Mouse (Mus musculus): Measurements from ENCODE around the gene Samd1.
"Not testable (repeated sequence)": the region's sequence is repeated elsewhere in the genome, so short reads cannot be mapped to it uniquely, and the experiment has no call there.

Gene Samd1

DNA sequence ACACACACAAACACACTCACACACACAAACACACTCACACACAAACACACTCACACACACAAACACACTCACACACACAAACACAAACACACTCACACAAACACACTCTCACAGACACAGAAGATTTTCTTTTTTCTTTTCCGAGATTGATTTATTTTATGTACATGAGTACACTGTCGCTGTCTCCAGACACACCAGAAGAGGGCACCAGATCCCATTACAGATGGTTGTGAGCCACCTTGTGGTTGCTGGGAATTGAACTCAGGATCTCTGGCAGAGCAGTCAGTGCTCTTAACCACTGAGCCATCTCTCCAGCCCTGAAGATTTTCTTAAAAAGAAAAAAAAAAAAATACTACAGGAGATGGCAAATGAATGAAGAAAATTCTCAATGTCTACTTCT lies 14.2 kb upstream of the Samd1 start:
- not testable (repeated sequence) for DNase-seq (ENCODE audit: extremely low spot score)

DNA sequence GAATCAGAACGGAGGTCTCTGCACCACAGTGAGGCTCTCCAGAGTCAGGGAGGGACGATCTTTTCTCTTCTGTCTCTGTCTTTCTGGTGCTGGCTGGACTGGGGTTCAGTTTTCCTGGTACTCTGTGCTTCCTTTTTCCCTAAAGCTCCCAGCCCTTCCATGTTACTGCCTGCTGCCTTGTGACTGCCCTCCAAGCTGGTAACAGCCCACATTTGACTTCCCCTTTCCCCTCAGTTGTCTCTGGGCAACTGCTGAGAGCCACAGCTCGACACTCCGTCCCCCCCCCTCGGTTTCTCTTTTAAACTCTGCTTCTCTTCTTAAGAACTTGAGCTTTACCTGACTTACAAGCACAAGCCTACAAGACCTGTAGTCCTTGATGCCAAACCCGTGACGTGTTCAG lies 8.2 kb upstream of the Samd1 start:
- DNase-seq (ENCODE audit: extremely low spot score) = no peak

DNA sequence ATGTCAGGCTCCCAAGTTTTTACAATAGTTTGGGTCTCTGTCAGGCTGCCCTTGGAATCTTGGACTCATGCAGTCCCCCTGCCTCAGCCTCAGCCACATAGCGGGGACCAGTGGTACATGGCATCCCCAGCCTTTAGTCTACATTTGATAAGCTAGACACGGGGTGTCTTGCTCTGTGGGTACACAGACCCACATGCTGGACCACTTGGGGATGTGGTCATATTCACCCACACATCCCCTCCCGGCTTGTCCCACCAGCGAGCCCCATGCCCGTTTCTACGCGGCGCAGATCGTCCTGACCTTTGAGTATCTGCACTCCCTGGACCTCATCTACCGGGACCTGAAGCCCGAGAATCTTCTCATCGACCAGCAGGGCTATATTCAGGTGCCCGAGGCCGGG lies 7.3 kb upstream of the Samd1 start:
- DNase-seq (ENCODE audit: extremely low spot score) = no peak

DNA sequence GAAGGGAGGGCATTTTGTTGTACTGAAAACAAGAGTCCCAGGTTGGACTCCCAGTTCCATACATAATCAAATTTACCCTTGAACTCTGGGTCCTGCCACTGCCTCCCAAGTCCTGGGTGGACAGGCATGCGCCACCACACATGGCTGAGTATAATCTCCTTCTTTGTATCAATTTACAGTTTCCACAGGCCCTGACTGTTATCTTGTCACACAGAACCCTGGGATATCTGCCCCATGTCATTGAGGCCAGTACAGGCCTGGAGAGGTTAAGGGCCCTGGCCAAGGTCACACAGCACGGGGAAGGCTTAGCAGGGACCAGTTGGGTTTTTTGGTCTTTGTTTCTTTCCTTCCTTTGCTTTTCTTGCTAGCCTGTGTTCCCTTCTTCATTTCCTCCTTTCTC lies 5.0 kb upstream of the Samd1 start:
- DNase-seq (ENCODE audit: extremely low spot score) = no peak

DNA sequence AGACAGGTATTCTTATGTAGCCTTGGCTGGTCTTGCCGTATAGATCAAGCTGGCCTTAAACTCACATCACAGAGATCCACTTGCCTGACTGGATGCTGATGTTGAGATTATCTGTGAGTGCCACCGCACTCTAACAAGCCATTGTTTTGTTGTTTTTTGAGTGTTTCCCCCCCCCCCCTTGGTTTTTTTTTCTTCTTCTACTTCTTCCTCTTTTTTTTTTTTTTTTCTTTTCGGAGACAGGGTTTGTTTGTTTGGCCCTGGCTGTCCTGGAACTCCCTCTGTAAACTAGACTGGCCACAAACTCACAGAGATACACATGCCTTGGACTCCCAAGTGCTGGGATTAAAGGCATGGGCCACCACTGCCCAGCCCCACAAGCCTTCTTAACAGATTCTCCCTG lies 3.4 kb upstream of the Samd1 start:
- no peak for DNase-seq (ENCODE audit: extremely low spot score)

DNA sequence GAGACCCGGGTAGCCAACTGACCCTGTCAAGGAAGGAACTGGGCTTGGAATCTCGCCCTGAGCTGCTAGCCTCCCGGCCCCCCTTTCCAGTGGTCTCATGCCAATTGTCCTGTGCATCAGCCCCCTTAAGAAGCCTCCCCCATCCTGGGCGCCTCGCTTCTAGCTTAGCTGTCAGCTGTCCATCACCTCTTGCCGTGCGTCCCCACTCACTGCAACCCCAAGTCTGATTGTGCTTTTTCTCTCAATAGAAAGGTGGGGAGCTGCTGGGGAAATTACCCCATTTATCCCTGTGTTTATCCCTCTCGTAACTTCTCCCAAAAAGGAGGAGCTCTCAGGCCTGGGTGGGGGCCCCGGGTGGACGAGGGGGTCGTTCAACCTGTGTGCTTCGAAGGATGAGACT lies 1.5 kb upstream of the Samd1 start:
- no peak for DNase-seq (ENCODE audit: extremely low spot score)

DNA sequence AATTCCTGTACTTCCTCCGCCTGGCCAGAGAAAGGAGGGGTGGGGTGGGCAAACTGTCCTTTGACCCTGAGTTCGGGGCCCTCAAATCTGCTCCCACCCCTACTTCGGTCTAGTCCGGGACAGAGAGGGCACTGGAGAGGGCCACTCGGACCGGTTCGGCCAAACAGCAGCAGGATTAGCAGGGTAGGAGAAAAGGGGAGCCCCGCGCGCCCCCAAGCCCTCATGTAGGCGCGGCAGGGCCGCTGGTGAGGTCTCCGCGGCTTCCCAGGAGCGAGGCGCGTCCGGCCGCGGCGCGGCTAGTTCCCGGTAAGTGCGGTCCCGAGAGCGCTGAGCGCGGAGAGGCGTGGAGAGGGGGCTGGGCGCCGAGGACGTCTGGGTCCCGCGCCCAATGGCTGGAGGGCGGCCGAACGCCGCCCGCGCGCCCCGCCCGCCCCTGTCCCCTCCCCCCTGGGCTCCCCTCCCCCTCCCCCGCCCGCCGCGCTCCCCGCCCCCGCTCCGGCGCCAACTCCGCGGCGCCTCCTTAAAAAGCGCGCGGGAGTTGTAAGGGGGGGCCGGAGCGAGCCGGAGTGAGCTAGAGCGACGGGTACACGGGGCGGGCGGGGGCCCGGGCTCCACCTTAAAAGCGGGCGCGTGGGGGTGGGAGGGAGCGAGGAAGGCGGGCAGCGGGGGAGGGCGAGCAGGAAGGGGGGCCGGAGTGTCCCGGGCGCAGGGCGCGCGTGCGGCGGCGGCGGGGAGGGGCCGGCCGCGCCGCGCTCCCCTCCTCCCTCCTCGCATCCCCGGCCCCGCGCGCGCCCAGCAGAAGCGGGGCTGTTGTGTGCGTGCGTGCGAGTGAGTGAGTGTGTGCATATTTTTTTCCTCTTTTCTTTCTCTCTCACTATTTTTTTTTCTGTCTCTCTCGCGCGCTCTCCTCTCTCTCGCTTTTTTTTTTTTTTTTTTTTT lies 636 bp upstream of the Samd1 start:
- DNase-seq (ENCODE audit: extremely low spot score) = peak; percentile 90

DNA sequence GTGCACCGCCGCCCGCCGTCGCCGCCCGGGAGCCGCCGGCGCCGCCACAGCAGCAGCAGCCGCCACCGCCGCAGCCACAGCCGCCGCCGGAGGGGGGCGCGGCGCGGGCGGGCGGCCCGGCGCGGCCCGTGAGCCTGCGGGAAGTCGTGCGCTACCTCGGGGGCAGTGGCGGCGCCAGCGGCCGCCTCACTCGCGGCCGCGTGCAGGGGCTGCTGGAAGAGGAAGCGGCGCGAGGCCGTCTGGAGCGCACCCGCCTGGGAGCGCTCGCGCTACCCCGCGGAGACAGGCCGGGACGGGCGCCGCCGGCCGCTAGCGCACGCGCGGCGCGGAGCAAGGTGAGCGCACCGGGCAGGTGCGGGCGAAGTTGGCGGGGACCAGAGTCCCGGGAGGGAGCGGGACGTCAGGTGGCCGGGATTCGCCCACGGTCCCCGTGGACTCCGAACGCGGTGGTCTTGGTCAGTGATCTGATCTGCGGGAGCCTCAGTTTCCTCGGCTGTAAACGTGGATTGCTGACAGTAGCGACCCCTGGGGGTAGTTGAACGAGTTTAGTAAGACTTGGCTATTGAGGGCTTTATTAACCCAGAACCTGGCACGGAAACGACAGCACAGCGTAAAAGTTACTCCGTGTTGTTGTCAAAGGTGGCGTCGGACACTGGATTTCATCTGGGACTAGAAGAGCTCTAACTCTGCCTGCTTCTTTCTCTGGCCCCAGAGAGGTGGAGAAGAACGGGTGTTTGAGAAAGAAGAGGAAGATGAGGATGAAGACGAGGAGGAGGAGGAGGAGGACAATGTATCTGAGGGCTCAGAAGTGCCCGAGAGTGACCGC lies 972 bp downstream of the Samd1 start:
- DNase-seq (ENCODE audit: extremely low spot score) = peak; percentile 72

DNA sequence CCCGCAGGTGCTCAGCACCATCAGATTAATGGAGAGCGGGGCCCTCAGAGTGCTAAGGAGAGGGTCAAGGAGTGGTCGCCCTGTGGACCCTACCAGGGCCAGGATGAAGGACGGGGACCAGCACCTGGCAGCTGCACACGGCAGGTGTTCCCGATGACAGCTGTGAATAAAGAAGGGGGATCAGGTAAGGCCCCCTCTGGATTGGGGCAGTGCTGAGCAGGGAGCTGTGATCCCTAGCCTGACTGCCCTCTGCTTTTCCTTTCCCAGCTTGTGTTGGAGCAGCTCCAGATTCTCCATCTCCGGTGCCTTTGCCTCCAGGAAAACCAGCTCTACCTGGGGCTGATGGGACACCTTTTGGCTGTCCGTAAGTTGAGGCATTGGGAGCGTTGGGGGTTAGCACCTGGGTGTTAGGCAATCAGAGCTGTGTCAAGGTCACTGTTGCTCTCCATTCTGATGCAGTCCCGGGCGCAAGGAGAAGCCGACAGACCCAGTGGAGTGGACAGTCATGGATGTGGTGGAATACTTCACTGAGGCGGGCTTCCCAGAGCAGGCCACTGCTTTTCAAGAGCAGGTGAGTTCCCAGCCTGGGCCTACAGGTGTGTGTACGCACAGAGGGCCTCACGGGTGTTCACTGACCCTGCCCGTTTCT lies 1.7 kb downstream of the Samd1 start:
- no peak for DNase-seq (ENCODE audit: extremely low spot score)

DNA sequence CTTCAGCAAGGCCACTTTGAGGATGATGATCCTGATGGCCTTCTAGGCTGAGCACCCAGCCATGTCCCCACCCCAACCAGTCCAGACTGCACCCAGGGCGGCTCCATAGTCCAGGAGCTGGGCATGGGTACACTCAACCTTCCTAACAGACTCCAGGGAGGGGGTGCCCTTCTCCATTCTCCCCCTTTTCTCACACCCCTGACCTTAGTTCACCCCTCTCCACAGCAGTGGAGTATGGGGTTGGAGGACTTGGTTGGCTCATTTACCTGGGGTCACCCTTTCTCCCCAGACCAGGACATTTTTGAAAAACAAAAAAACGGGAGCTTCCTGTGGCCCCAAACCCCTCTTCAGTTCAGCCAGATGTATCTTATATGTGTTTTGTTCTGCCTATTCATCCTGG lies 2.4 kb downstream of the Samd1 start:
- no peak for DNase-seq (ENCODE audit: extremely low spot score)

DNA sequence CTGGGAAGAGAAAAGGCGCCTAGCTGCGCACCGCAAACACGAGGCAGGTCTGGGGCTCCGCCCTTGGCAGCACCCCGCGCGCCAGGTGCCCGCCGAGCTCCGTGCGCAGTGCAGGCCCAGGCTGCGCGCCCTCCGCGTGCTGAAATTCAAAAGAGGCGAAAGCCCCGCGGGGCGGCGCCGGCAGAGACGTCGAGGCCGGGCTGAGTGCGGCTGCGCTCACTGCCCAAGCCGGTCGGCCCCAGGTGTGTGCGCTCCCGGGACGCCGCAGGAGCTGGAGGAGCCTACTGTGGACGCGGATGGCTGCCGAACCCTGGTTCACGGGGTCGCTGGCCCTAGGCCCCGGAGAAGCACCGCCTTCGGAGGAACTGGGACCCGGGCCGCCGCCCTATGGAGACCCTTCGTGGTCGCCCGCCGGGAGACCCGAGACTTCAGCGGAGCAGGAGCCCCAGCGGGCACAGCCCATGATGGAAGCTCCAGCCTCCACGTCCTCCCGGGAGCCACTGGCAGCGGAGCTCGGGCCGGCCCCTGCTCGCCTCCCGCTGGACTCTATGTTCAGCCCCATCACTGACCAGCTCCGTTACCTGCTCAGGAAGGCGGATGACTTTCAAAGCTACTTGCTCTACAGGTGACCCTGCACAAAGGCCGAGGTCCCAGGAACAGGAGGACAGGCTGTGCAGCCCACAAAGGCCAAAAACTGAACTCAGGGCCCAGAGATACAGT lies 4.0 kb downstream of the Samd1 start, which contains the start of gene 1700067K01Rik:
1700067K01Rik (plus strand) TSS at position 222 of the 720 bp plus-strand sequence.
- no peak for DNase-seq (ENCODE audit: extremely low spot score)

DNA sequence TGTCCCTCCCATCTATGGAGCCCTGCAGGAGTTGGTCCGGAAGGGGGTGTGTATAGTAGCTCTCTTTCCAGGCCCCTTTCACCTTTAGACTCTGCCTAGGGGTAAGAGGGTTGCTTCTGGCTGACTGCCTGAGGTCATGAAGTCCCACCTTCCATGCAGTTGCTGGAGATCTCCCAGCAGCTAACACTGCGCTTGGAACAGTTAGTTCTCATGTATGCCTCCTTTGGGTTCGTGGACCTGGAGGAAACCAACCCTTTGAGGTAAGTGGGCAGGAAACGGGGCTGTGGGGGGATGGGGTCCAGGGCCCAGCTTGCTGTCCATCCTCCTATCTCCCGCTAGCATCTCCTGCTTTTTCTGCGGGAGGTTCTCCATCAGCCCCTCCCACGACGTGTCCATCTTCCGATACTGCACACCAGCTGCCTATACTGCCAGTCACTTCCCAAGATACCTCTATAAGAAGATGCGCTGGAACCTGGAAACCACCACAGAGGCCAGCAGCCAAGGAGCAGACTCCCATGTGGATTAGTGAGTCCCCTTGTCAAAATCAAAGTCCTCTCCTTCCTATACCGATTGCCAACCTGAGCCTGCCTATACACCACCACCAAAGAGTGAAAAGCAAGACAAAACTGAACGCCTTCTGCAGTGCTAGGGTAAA lies 5.6 kb downstream of the Samd1 start:
- no peak for DNase-seq (ENCODE audit: extremely low spot score)

DNA sequence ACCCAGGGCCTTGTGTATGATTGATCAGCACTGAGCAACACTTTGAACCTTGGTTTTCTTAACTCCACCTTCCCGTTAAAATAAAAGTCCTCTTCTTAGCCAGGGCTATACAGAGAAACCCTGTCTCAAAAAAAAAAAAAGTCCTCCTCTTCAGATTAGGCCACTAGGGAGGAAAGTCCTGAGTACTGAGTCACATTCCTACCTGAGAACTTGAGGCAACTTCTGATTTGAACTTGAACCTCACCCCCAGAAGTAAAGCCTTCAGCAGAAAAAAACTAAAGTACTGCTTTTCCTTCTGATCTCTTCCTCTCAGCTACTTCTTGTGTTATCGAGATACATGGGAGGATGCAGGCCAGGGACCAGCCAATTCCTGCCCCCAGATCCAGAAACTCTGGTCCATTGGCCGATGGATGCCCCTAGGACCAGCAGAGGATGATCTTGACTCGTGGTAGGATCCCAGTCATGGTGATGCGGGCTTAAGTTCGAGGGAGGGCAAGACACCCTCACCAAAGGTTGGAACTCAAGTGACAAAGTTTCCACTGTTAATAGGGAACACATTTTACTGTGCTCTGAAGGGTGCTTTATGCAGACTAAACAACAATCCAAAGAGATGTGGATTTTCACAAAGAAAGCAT lies 6.3 kb downstream of the Samd1 start:
- no peak for DNase-seq (ENCODE audit: extremely low spot score)

DNA sequence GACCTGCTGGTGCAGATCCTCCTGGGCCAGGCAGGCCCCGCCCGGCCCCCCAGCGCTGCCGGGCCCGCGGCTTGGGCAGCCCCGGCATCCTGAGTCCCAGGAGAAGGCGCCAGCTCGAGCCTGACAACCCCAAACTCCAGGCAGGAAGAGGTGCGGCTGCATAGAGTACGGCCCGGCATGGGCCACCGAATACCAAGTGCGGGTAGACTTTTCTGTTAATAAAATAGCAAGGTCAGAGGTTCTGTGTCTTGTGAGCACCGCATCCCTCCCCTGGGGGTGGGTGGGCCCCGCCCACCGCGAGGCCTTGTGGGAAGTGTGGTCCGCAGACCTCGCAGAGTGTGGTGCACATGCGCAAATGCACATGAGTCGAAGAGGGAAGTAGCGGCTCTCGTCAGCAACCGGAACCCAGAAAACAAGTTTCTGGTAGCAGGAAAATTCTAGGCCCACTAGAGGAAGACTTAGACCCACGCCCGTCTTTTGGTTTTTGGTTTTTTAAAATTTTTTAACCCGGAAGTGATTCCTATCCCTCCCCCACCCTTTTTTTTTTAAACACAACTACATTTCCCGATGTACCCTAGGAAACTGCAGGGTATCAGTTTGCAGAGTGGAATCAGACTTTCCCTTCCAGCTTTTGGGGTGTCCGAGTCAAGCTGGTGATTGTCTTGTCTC lies 7.2 kb downstream of the Samd1 start:
- peak; percentile 92 for DNase-seq (ENCODE audit: extremely low spot score)

DNA sequence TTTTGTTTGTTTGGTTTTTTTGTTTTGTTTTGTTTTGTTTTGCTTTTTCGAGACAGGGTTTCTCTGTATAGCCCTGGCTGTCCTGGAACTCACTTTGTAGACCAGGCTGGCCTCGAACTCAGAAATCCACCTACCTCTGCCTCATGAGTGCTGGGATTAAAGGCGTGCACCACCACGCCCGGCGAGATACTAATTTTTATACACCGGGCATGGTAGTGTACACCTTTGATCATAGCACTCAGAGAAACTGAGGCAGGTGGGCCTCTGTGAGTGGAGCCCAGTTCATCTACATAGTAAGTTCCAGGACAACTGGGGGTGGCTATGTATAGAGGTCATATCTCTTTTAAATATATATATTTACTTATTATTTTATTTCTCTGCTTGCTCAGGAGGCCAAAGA lies 8.0 kb downstream of the Samd1 start:
- not testable (repeated sequence) for DNase-seq (ENCODE audit: extremely low spot score)

DNA sequence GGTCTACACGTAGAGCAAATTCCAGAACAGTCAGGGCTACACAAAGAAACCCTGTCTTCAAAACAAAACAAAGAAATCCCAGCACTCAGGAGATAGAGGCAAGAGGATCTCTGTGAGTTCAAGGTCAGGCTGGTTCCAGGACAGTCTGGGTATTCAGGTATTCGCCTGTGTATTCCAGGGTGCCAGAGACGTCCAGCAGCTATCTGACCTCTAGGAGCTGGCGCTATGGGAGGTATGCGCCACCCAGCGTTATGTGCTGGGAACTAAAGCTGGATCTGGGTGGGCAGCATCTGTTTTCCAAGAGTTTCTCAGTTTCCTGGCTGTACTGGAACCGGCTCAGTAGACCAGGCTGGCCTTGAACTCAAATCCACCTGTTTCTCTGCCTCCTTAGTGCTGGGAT lies 10.9 kb downstream of the Samd1 start:
- no peak for DNase-seq (ENCODE audit: extremely low spot score)

DNA sequence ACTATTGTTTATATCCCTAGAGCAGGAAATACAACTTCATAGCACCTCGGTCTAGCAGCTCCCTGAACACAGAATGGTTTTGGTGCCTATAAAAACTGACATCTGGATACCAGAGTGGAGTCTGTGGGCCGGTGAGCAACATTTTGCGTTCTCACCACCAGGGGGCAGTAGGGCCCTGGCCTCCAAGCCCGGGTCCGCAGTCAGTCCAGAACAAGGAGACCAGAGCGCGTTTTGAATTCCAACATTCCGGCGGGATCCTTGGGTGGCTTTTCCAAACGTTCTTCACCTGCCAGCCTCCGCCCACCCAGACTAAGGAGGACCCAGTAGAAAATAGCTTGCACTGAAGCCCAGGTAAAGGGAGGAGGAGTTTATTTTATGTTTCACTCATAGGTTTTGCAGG lies 12.4 kb downstream of the Samd1 start:
- DNase-seq (ENCODE audit: extremely low spot score) = peak; percentile 87

DNA sequence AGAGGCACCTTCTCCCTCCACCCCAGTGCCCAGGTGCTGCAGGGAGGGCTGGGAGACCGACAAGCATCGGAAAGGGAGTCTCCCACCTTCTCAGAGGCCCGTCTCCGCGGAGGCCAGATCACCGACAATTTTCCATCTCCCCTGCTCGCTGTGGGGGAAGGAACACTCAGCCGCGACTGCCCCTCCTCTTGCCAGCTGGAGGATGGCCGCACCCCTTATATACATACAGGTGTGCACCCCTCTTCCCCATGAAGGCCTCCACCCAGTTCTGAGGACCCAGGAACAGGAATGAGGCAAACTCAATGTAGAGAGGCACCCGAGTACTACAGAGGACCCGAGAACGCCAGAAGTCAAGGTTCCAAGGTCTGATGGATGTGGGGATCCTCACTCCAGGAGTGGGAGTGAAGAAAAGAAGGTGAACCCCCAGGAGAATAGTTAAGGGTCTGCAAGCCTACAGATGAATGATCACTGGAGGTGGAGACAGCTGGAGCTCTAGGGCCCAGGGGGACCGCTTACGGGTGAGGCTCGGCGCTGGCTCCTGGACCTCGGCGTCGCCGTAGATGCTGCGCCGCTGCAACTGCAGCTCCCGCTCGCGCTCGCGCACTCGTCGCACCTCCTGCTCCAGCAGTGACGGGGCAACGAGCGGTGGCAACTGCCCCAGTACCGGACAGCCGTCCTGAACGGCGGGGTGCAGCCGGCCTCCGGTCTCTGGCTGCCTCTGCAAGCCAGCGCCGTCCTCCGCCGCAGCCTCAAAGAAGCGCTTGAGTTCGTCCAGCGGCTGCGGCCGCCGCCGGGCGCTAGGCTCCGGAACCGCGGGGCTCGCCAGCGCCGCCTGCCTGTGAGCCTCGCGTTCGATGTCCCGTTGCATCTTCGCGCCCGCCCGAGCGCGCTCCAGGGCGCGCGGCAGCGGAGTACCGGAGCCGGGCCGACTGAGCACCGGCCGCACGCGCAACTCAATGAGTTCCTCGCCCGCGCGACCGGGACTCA lies 13.4 kb downstream of the Samd1 start:
- DNase-seq (ENCODE audit: extremely low spot score) = no peak
